Mouse (Mus musculus) layer of hippocampus, postnatal 14 days (tissue): ENCODE results near the gene BC025920. TPM values are rescaled to one million over a fixed set of nuclear protein-coding genes. Genes with fewer than 3 reads are reported as not detected.

ENCODE experiments used
- DNase-seq, 2 experiments: peaks; one replicate each; pipeline ENCODE4 v3.0.0; 2021 to 2022; ENCODE audit warnings: low spot score in 2 of 2, mixed read lengths in 1 of 2
- total RNA-seq, 2 experiments: library from RNA; stranded (reverse); gene quantifications; 2 replicates each; pipeline ENCODE4 v1.2.3; 2021

Gene BC025920
- total RNA-seq, 2 experiments from 2014 or later, result 2.6 to 2.8 TPM

GRCm38 (mm10) chr10:81641978-81642647 lies 36.0 kb downstream of the BC025920 start:
- DNase-seq, result no peak

- no peak for DNase-seq
Observed at GRCm38 (mm10) chr10:81642648-81643448, 36.8 kb downstream of the BC025920 start.

DNA sequence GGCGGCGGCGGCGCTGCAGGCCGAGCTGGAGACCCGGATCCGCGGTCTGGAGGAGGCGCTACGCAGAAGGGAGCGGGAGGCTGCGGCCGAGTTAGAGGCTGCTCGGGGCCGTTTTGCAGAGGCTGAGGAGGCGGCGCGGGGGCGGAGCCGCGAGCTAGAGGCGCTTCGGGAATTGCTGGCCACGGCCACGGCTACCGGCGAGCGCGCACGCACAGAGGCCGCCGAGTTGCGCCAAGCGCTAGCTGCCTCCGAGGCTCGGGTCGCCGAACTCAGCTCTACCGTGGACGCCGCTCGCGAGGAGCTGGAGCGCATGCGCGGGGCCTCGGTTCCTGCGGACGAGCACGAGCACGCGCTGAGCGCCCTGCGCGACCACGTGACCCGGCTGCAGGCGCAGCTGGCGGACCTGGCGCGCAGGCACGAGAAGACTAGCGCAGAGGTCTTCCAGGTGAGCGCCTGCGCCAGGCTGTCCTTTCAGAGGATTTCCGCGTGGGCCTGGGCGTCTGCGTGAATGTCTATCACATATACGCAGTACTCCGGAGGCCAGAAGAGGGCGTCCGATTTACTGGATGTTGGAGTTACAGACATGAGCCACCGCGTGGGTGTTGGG lies 37.5 kb downstream of the BC025920 start:
- peak; percentile 95 to 96 for DNase-seq

DNA sequence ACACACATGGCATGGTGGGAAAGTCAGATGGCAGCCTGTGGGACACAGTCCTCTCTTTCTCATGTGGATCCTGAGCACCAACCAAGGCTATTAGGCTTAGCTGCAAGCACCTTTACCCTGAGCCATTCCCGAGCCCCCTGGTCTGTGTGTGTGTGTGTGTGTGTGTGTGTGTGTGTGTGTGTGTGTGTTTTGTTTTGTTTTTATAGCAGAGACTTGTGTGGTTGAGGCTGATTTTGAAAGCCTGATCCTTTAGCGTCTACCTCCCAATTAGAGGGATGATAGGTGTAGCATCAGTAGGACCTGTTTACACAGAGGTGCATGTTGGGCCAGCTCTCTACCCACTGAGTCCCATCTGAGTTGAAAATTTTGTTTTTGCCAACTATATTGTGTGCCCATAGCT lies 38.1 kb downstream of the BC025920 start:
- DNase-seq, result no peak

- no peak for DNase-seq
Observed at GRCm38 (mm10) chr10:81644716-81645115, 38.6 kb downstream of the BC025920 start.

DNA sequence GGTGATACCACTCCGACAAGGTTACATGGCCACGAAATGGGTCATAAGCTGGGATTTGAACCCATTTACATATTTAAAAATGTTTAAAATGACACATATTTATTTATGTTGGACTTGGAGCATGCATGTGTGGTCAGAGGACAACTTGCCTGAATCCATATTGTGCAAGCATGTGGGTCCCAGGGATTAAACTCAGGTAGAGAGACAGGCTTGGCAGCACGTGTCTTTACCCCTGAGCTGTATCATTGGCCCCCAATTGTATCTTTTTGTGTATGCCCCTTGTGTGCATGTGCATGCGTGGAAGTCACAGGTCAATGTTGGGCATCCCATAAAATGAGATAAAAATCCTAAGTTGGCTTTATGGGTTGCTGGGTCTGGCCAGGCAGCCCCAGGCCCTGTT lies 39.3 kb downstream of the BC025920 start:
- DNase-seq, result no peak

DNA sequence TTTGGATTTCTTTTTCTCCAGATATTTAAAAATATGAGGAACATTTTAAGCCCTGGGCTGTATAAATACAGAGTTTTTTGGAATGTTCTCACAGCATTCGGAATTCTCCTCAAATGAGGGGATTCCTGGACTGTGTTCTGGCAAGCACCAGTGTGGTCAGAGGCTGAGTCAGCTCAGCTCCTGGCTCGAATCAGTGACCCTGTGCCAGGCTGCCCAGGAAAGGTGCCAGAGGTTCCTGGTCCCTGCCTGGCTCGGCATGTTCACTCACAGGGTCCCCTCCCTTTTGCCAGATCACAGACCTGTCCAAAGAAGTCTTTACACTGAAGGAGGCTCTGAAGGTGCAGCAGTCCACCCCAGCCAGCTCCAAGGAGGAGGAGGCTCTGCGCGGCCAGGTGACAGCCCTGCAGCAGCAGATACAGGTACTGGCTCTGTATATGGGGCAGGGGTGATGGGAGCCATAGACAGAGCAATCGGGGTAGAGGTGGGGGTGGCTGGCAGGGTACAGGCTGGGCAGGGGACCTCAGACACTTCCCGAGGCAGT lies 40.0 kb downstream of the BC025920 start:
- no peak for DNase-seq

DNA sequence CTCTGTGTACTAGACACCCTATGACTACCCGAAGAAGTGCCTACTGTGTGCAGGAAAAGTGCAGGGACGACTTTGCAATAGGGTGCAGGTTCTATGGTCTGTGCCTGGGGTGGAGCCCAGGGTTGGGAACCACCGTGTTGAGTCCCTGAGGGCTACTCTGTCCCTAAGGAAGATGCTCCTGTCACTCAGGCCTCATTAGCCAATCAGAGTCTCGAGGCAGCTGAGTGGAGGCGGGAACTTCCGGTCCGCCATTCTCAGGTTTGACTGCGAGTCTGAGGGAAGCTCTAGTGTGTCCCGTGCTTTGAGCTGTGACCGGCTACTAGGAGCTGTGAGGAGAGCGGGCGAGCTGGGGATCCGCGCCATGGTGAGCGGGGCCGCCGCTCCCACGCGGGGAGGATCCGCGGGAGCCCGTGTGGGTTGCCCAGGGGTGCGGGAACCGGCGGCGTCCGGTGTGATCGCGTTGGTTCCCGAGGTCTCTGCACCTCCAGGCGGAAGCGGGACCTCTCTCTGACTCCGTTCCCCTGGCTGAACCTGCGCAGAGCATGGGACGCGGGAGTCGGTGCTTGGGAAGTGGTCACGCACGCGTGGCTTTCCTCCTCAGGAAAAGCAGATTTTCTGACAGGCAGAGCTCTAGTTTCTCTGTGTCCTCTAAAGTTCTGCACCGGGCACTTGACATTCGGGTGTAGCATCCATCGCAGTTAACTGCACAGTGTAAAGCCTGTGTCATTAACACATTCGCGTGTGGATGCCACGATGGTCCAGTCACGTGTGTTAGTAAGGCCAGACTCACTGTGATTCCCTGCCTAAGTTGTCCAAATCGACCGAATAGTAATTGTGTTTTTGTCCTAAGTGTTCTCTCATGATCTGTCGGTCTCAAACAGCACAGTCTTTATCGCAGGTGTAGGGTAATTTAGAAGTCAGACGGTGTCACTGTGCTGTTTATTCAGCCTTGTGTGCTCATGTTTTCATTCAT lies 43.0 kb downstream of the BC025920 start, which contains the start of gene Gm10778:
Gm10778 (plus strand) TSS at position 257 of the 973 bp plus-strand sequence.
- DNase-seq, result peak; percentile 84 to 90

- DNase-seq, result no peak
Observed at GRCm38 (mm10) chr10:81655178-81655577, 49.1 kb downstream of the BC025920 start.

- no peak for DNase-seq
Observed at GRCm38 (mm10) chr10:81656174-81656573, 50.1 kb downstream of the BC025920 start.

Other genes starting within 250 kb of the BC025920 start
- gene Mfsd12, start 248.8 kb upstream of the BC025920 start, total RNA-seq, result 10 to 100 TPM; 40.8 to 45.8 TPM
- 1 to 10 TPM in 1 of 2 experiments, under 1 TPM in 1; 0.92 to 1.0 TPM for gene 4930404N11Rik, start 240.5 kb upstream of the BC025920 start, total RNA-seq
- gene Fzr1, start 227.8 kb upstream of the BC025920 start, total RNA-seq, result 10 to 100 TPM; 68.6 to 73.2 TPM
- 10 to 100 TPM; 73.7 to 74.3 TPM for gene Dohh, start 221.8 kb upstream of the BC025920 start, total RNA-seq
- 1 to 10 TPM; 3.1 to 4.5 TPM for gene Gm48551, start 221.8 kb upstream of the BC025920 start, total RNA-seq
- gene Gm48552, start 217.3 kb upstream of the BC025920 start, total RNA-seq, result 1 to 10 TPM; 2.8 to 5.4 TPM
- 1 to 10 TPM; 1.1 to 1.5 TPM for gene Smim24, start 213.2 kb upstream of the BC025920 start, total RNA-seq
- 10 to 100 TPM; 66.7 to 70.9 TPM for gene Nfic, start 150.6 kb upstream of the BC025920 start, total RNA-seq
- gene Celf5, start 123.6 kb upstream of the BC025920 start, total RNA-seq, result 100 to 1,000 TPM; 266 to 272 TPM
- 10 to 100 TPM; 79.7 to 95.2 TPM for gene Ncln, start 109.9 kb upstream of the BC025920 start, total RNA-seq
- under 1 TPM; 0.39 to 0.57 TPM for gene S1pr4, start 106.1 kb upstream of the BC025920 start, total RNA-seq
- gene Gna15, start 82.0 kb upstream of the BC025920 start, total RNA-seq, result 1 to 10 TPM; 2.4 to 4.2 TPM
- gene Gna11, start 61.1 kb upstream of the BC025920 start, total RNA-seq, result 100 to 1,000 TPM; 120 to 121 TPM
- 100 to 1,000 TPM; 639 to 673 TPM for gene Aes, start 46.8 kb upstream of the BC025920 start, total RNA-seq
- gene Tle2, start 31.7 kb upstream of the BC025920 start, total RNA-seq, result 10 to 100 TPM; 23.3 to 25.9 TPM
- 1 to 10 TPM; 2.0 to 3.5 TPM for gene Tle6, start 5.2 kb upstream of the BC025920 start, total RNA-seq
- gene Sirt6, start 21.5 kb downstream of the BC025920 start, total RNA-seq, result 10 to 100 TPM; 27.8 to 30.3 TPM
- gene Ankrd24, start 22.3 kb downstream of the BC025920 start, total RNA-seq, result 10 to 100 TPM; 32.5 to 36.3 TPM
- gene Gm10778, start 42.8 kb downstream of the BC025920 start, total RNA-seq, result 1 to 10 TPM; 3.5 to 3.9 TPM
- gene Zfp433, start 98.6 kb downstream of the BC025920 start, total RNA-seq, result 10 to 100 TPM in 1 of 2 experiments, 1 to 10 TPM in 1; 8.0 to 11.5 TPM
- 1 to 10 TPM; 7.6 to 9.5 TPM for gene Gm3055, start 164.9 kb downstream of the BC025920 start, total RNA-seq
- gene Gm4767, start 205.9 kb downstream of the BC025920 start, total RNA-seq, result 1 to 10 TPM; 2.8 to 3.0 TPM